Mouse (Mus musculus) MEL (cell line): ENCODE results near the gene Doc2g. TPM values are rescaled to one million over a fixed set of nuclear protein-coding genes. Genes with fewer than 3 reads are reported as not detected.

ENCODE experiments used
- DNase-seq: peaks from one replicate; pipeline ENCODE4 v3.0.0; 2011; ENCODE audit warnings: low read depth, low spot score
- H3K27ac ChIP-seq: 2 replicates; pipeline ENCODE4 v1.5.1; 2012; ENCODE audit warnings: low read depth, mild to moderate bottlenecking, control low read depth, low read length, moderate library complexity; ENCODE audit not compliant: control insufficient read depth
- H3K27me3 ChIP-seq, 2 experiments: fragments of 150-350 bp in 1 of 2; sonication (generic) in 1 of 2; 2 replicates each; pipeline ENCODE4 v1.6.1; 2012; ENCODE audit warnings: low read length in 2 of 2, mild to moderate bottlenecking in 2 of 2, improper control_type of control experiment in 1 of 2, moderate library complexity in 1 of 2; ENCODE audit not compliant: insufficient read depth in 2 of 2, control insufficient read depth in 1 of 2
- H3K36me3 ChIP-seq, 2 experiments: 2 replicates each; pipeline ENCODE4 v1.6.1; 2012 to 2014; ENCODE audit warnings: low read length in 2 of 2, improper control_type of control experiment in 1 of 2, inconsistent platforms in 1 of 2, mild to moderate bottlenecking in 1 of 2; ENCODE audit not compliant: insufficient read depth in 2 of 2, control insufficient read depth in 1 of 2
- H3K4me1 ChIP-seq, 2 experiments: fragments of 150-350 bp in 1 of 2; sonication (generic) in 1 of 2; 2 replicates each; pipeline ENCODE4 v1.6.1; 2012; ENCODE audit warnings: low read length in 2 of 2, improper control_type of control experiment in 1 of 2, mild to moderate bottlenecking in 1 of 2; ENCODE audit not compliant: insufficient read depth in 2 of 2, control insufficient read depth in 1 of 2
- H3K4me3 ChIP-seq, 2 experiments: fragments of 150-350 bp in 1 of 2; sonication (generic) in 1 of 2; 2 replicates each; pipeline ENCODE4 v1.5.1; 2012; ENCODE audit warnings: low read depth in 2 of 2, low read length in 2 of 2, mild to moderate bottlenecking in 2 of 2, moderate library complexity in 2 of 2, control low read depth in 1 of 2, improper control_type of control experiment in 1 of 2; ENCODE audit not compliant: control insufficient read depth in 1 of 2, insufficient read depth in 1 of 2
- H3K79me2 ChIP-seq: 2 replicates; pipeline ENCODE4 v1.6.1; 2012; ENCODE audit warnings: mild to moderate bottlenecking, low read length, moderate library complexity; ENCODE audit not compliant: control insufficient read depth, poor library complexity, insufficient read depth
- H3K9ac ChIP-seq: 2 replicates; pipeline ENCODE4 v1.6.1; 2012; ENCODE audit warnings: low read depth, mild to moderate bottlenecking, control low read depth, low read length, moderate library complexity; ENCODE audit not compliant: control insufficient read depth, poor library complexity, severe bottlenecking
- H3K9me3 ChIP-seq: fragments of 150-350 bp; sonication (generic); replicated peaks from 2 replicates; pipeline ENCODE4 v1.6.1; 2012; ENCODE audit warnings: mild to moderate bottlenecking, low read length, improper control_type of control experiment, moderate library complexity; ENCODE audit not compliant: insufficient read depth
- BHLHE40 ChIP-seq: IDR thresholded peaks from 2 replicates; pipeline ENCODE4 v1.6.1; 2012; ENCODE audit warnings: low read depth, mild to moderate bottlenecking, inconsistent platforms, low read length, improper control_type of control experiment, borderline replicate concordance
- ELF1 ChIP-seq: IDR thresholded peaks from 2 replicates; pipeline ENCODE4 v1.6.1; 2014; ENCODE audit warnings: low read depth, mild to moderate bottlenecking, inconsistent platforms, low read length, improper control_type of control experiment, moderate library complexity
- ETS1 ChIP-seq: IDR thresholded peaks from 2 replicates; pipeline ENCODE4 v1.6.1; 2012; ENCODE audit warnings: low read depth, mild to moderate bottlenecking, inconsistent platforms, low read length, improper control_type of control experiment, moderate library complexity
- KAT2A ChIP-seq: conservative IDR thresholded peaks from 2 replicates; pipeline ENCODE4 v1.6.1; 2012; ENCODE audit warnings: low read depth, low read length, improper control_type of control experiment, inconsistent platforms
- MAFK ChIP-seq: IDR thresholded peaks from 2 replicates; pipeline ENCODE4 v1.6.1; 2011; ENCODE audit warnings: low read depth, mild to moderate bottlenecking, low read length, improper control_type of control experiment, borderline replicate concordance
- MAX ChIP-seq: IDR thresholded peaks from 2 replicates; pipeline ENCODE4 v1.6.1; 2011; ENCODE audit warnings: low read length, improper control_type of control experiment
- MYC ChIP-seq: IDR thresholded peaks from 2 replicates; pipeline ENCODE4 v1.6.1; 2011; ENCODE audit warnings: low read depth, mild to moderate bottlenecking, low read length, improper control_type of control experiment, moderate library complexity
- NELFE ChIP-seq: IDR thresholded peaks from 2 replicates; pipeline ENCODE4 v1.6.1; 2011; ENCODE audit warnings: low read depth, low read length, improper control_type of control experiment
- NRF1 ChIP-seq: IDR thresholded peaks from 2 replicates; pipeline ENCODE4 v1.6.1; 2014; ENCODE audit warnings: low read depth, mild to moderate bottlenecking, inconsistent platforms, low read length, improper control_type of control experiment, moderate library complexity; ENCODE audit not compliant: poor library complexity, insufficient read depth, severe bottlenecking
- POLR2A ChIP-seq, 2 experiments: IDR thresholded peaks; 2 replicates each; pipeline ENCODE4 v1.6.1; 2011 to 2012; ENCODE audit warnings: low read length in 2 of 2, mild to moderate bottlenecking in 2 of 2, control low read depth in 1 of 2, improper control_type of control experiment in 1 of 2, low read depth in 1 of 2, moderate library complexity in 1 of 2; ENCODE audit not compliant: control insufficient read depth in 1 of 2, insufficient read depth in 1 of 2, poor library complexity in 1 of 2
- POLR2AphosphoS5 ChIP-seq: IDR thresholded peaks from 2 replicates; pipeline ENCODE4 v1.6.1; 2012; ENCODE audit warnings: low read depth, borderline replicate concordance, mild to moderate bottlenecking, inconsistent platforms, low read length, moderate library complexity, mixed read lengths
- RAD21 ChIP-seq: IDR thresholded peaks from 2 replicates; pipeline ENCODE4 v1.6.1; 2011; ENCODE audit warnings: mild to moderate bottlenecking, low read depth, low read length, improper control_type of control experiment
- RCOR1 ChIP-seq: IDR thresholded peaks from 2 replicates; pipeline ENCODE4 v1.6.1; 2012; ENCODE audit warnings: low read depth, mild to moderate bottlenecking, inconsistent platforms, low read length, improper control_type of control experiment
- SIN3A ChIP-seq: IDR thresholded peaks from 2 replicates; pipeline ENCODE4 v1.6.1; 2012; ENCODE audit warnings: low read length, improper control_type of control experiment, inconsistent platforms
- TCF12 ChIP-seq: IDR thresholded peaks from 2 replicates; pipeline ENCODE4 v1.6.1; 2014; ENCODE audit warnings: low read depth, mild to moderate bottlenecking, inconsistent platforms, low read length, improper control_type of control experiment, moderate library complexity
- USF1 ChIP-seq: IDR thresholded peaks from 2 replicates; pipeline ENCODE4 v1.6.1; 2014; ENCODE audit warnings: low read depth, mild to moderate bottlenecking, inconsistent platforms, low read length, improper control_type of control experiment, moderate library complexity
- USF2 ChIP-seq, 2 experiments: IDR thresholded peaks; 2 replicates each; pipeline ENCODE4 v1.6.1; 2011 to 2012; ENCODE audit warnings: improper control_type of control experiment in 2 of 2, low read length in 2 of 2, borderline replicate concordance in 1 of 2, inconsistent platforms in 1 of 2, low read depth in 1 of 2, mild to moderate bottlenecking in 1 of 2; ENCODE audit not compliant: insufficient read depth in 1 of 2
- ZC3H11A ChIP-seq: IDR thresholded peaks from 2 replicates; pipeline ENCODE4 v1.6.1; 2012; ENCODE audit warnings: low read depth, mild to moderate bottlenecking, inconsistent platforms, low read length, improper control_type of control experiment
- ZKSCAN1 ChIP-seq: IDR thresholded peaks from 2 replicates; pipeline ENCODE4 v1.6.1; 2012; ENCODE audit warnings: low read depth, mild to moderate bottlenecking, inconsistent platforms, low read length, improper control_type of control experiment, moderate library complexity
- ZMIZ1 ChIP-seq: IDR thresholded peaks from 2 replicates; pipeline ENCODE4 v1.6.1; 2012; ENCODE audit warnings: low read depth, mild to moderate bottlenecking, inconsistent platforms, low read length, improper control_type of control experiment, moderate library complexity
- polyA plus RNA-seq, 2 experiments: library from polyadenylated mRNA; stranded (reverse) in 1 of 2; unstranded in 1 of 2; fragments of >175 nt in 1 of 2; fragments of >200 nt in 1 of 2; gene quantifications; 2 replicates each; pipeline versions ENCODE4 v1.2.1 to v1.2.4; 2012; ENCODE audit warnings: low replicate concordance in 2 of 2, low read depth in 1 of 2; ENCODE audit not compliant: insufficient read length in 2 of 2, insufficient read depth in 1 of 2, missing spikeins in 1 of 2
- total RNA-seq: library from RNA; depleted of rRNA; stranded (reverse); fragments of 300-350 nt; gene quantifications from 2 replicates; pipeline ENCODE4 v1.2.3, GENCODE M21; 2012

Doc2g gene
- total and polyA plus RNA-seq, 3 experiments: 9.9 to 16.0 TPM; not detected in 1

- TF ChIP-seq RAD21 (no peak), USF1 (no peak), SIN3A (no peak), MAX (no peak), ETS1 (no peak), KAT2A (no peak), TCF12 (no peak), ZMIZ1 (no peak), NELFE (no peak), USF2 (IDR thresholded peaks at IDR 0.05; ENCODE audit: borderline replicate concordance in 1 of 2, insufficient read depth in 1 of 2, low read depth in 1 of 2, low read length in 2 of 2) (no peak), NRF1 (no peak), MYC (no peak), ELF1 (no peak), BHLHE40 (no peak), ZKSCAN1 (no peak), ZC3H11A (no peak), POLR2AphosphoS5 (no peak), MAFK (no peak)
- Histone ChIP-seq H3K36me3 (no peaks in the 10 kb centered on the region), H3K27me3 (peaks cover 0 to 3% of the 10 kb centered on the region in 2 experiments; a peak in 1 of 4 replicates), H3K4me3 (no peak overlapping the region), H3K9ac (no peak overlapping the region), H3K27ac (no peak overlapping the region), H3K79me2 (no peaks in the 10 kb centered on the region), H3K4me1 (no peaks in the 10 kb centered on the region), H3K9me3 (no peaks in the 10 kb centered on the region)
- DNase-seq: no peak
These were observed 49.5 kb downstream of the Doc2g start for GRCm38 (mm10) chr19:4052516-4053030.

GRCm38 (mm10) chr19:4054613-4055012 lies 51.5 kb downstream of the Doc2g start:
- no peak overlapping the region for H3K27ac ChIP-seq
- H3K9ac ChIP-seq: no peak overlapping the region
- peaks cover 0 to 3% of the 10 kb centered on the region in 2 experiments; a peak in 1 of 4 replicates for H3K27me3 ChIP-seq
- H3K79me2 ChIP-seq: no peaks in the 10 kb centered on the region
- no peaks in the 10 kb centered on the region for H3K9me3 ChIP-seq
- TF ChIP-seq RCOR1: no peak
- no peak for TF ChIP-seq POLR2A (IDR thresholded peaks at IDR 0.05; ENCODE audit: control insufficient read depth in 1 of 2, insufficient read depth in 1 of 2, low read depth in 1 of 2, low read length in 2 of 2, poor library complexity in 1 of 2)
- H3K4me3 ChIP-seq: no peak overlapping the region
- H3K4me1 ChIP-seq: peaks cover 0 to 8% of the 10 kb centered on the region in 2 experiments; a peak in 2 of 4 replicates
- DNase-seq: no peak
- peaks cover 0 to 2% of the 10 kb centered on the region in 2 experiments; a peak in 2 of 4 replicates for H3K36me3 ChIP-seq
